Mouse (Mus musculus) adrenal gland, adult 8-10 months (tissue): ENCODE data around the gene Zdhhc8. TPM values are rescaled to one million over a fixed set of nuclear protein-coding genes. Genes with fewer than 3 reads are reported as not detected.
"Not testable (repeated sequence)": the region's sequence is repeated elsewhere in the genome, so short reads cannot be mapped to it uniquely, and the experiment has no call there.

ENCODE experiments used
- DNase-seq: peaks from one replicate; pipeline ENCODE4 v3.0.0; 2022
- microRNA-seq, 2 experiments: library from miRNA; unstranded; fragments of <30 nt; microRNA quantifications; one replicate each; pipeline ENCODE4 v1.2.0; 2022
- total RNA-seq, 4 experiments: library from RNA; stranded (reverse); gene quantifications; 2 replicates each; pipeline ENCODE4 v1.2.4; 2022

The Zdhhc8 gene
- total RNA-seq, 4 experiments from 2014 or later: 20.5 to 33.0 (median 27.2) TPM

DNA sequence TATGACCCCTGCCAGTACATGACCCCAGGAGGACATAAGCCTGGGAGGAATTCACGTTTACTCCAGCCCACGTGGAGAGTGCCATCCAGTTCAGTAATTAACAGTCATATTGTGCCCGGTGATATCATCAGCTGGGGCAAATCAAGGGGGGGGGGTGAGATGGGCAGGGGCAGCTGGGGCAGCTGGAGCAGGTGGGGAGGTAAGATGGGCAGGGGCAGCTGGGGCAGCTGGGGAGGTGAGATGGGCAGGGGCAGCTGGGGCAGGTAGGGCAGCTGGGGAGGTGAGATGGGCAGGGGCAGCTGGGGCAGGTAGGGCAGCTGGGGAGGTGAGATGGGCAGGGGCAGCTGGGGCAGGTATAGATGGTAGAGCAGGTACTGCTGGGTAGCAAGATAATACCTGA, 39.4 kb downstream of the Zdhhc8 start:
- DNase-seq: not testable (repeated sequence)

DNA sequence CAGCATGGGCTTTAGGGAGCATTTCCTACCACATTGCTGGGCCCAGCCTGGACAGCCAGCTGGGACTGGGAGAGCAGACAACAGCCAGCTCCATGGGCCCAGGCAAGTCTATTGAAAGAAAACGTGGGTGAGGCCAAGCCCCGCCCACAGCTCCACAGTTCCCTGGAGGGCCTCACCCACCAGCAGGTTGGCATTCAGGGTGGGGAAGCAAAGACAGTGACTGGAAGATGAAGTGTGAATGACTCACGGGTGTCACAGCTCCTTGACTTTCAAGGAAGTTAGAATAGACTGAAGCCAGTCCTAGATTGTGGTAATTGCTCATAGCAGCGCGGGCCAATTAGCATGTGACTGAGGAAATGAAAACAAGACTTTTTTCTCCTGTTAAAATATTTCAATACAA, 39.9 kb downstream of the Zdhhc8 start:
- DNase-seq: no peak

DNA sequence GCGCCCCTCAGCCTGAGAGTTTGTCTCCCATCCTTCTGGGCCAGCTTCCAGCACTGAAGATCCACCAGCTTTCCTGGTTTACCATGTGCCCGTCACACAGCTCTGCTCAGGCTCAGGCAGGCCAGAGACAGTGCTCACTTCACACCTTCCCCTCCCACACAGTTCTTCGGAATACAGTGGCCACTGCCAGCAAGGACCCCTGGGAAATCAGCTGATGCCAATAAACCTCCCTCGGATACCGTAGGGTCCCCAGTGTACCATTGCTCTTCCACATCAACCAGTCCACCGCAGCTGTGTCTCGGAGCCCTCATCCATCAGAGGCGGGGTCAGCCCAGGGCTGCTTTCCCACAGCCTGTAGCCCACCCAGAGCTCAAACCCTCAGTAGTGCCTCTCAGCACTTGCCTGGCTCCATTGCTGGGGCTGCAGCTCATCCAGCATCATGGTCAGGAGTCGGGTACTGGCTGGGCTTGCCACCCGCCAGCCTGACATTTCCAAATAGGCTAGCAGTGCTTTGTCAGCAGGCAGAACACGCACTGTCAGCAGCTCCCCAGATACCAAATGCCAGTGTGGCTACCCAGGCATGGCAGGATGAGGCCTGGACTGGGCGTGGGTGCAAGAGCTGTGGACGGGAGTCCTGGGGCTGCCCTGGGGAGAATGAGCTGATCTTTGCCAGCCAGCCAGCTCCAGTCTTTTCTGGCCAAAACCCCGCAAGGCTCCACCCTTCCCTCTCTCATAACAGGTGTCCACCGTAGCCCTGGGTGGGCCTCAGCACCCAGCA, 40.5 kb downstream of the Zdhhc8 start:
- no peak for DNase-seq

DNA sequence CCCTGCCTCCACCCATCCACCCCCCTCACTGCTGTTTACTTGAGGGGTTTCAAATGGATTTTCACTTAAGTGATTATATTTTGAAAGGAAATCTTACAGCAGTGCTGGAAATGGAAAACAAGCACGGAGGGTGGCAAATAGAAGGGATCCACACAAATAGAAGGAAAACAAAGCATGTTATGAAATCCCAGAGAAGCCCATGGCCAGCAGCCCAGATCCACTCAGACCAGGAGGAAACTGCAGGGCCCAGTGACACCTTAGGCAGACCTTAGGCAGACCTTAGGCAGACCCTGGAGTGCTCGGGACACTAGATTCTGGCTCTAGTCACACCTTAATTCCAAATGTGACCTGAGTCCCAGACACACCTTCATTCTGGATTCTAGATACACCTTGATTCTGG, 43.9 kb downstream of the Zdhhc8 start:
- no peak for DNase-seq

DNA sequence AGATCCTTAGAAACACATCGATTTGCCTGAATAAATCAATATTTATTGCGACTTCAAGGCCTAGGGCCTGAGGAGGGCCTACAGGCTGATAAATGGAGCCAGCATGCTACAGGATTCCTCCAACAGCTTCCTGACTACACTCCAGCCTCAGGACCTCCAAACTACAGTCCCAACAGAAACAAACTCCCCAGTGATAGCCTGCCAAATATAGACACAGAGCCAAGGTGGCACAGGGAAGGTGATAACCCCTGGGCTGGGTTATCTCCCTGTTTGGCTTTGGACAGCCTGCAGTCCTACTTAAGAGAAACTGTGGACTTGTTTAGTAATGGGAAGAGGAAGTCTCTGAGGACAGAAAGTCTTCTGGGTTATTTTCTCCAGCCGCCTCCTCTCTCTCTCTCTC, 47.7 kb downstream of the Zdhhc8 start:
- DNase-seq: no peak

DNA sequence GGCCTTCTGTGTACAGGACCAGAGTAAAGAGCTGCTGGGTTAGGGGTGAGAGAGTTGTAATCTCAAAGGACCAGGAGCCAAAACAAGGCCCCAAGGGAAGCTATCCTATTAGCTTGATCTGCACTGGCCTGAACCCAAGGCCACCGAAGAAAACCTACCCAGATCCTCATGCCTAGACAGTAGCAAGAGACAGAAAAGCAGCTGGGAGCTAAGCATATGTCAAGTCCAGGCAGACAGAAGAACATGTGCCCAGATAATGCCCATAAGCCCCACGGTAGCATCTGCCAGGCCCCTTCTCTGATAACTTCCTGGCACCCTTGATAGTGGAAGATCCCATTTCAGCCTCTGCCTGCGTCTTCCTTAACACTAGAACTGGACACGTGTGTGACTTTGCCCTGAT, 48.1 kb downstream of the Zdhhc8 start:
- DNase-seq: no peak

DNA sequence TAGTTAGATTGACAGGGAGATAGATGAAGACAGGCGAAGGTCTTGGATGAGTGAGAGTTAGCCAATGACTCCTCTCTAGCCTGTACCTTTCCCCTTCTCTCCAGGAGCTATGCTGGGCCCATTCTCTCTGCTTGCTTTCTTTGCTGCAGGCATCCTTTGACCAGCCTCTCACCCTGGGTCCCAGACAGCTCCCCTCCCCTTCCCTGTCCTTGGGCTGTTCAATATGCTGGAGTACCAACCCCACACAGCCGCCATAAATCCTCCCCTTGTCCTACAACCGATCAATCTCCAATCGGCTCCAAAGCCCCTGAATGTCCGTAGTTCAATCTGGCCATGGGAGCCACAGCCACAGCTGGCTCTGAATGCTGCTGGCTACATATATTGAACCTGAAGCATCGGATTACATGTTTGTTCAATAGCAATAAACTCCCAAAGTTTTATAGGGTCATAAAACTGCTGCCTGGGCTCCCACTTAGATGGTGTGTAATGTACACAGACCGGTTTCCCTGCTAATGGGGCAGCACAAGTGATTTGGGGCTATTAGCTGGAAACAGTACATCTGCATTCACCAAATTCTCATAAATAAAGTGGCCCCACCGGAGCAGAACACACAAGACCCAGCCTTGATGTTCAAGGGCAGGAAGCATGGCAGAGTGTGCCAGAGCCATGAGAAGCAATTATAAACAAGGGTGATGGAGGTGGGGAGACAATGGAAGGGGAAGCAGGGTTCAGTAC, 49.1 kb downstream of the Zdhhc8 start:
- DNase-seq: no peak

DNA sequence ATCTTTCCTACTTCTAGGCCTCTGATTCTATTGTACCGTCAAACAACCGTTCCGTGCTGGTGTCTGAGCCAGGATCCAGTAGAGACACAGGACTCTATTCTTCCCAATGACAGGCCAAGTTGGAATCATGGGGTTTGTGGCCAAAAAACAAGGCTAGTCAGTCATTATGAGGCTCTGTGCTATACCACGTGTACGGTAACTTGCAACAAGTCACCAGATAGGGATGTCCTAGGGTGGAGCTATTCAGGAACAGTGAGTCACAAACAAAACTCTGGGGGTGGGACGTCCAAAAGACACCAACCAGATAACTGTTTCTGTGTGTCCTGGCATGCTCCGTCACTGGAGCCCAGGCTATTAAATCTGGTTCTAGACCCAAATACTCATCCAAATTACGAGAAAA, 52.2 kb downstream of the Zdhhc8 start:
- no peak for DNase-seq

DNA sequence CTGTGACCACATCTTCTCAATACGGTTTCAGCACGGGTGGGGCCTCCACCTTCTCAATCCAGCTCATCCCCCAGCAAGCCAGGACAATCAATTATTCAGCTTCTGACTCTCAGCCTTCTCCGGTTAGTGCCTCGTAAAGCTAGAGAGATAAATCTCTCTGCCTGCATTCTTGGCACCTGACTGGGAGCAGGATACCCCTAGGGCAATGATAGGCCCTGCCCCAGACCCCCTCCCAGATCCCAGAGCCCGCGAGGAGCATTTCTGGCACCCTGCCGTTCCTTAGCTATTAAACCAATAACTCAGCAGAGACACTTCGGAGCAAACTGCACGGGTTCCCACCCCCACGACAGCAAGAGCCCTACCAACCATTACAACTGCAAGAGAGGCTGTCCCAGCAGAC, 53.5 kb downstream of the Zdhhc8 start:
- no peak for DNase-seq

DNA sequence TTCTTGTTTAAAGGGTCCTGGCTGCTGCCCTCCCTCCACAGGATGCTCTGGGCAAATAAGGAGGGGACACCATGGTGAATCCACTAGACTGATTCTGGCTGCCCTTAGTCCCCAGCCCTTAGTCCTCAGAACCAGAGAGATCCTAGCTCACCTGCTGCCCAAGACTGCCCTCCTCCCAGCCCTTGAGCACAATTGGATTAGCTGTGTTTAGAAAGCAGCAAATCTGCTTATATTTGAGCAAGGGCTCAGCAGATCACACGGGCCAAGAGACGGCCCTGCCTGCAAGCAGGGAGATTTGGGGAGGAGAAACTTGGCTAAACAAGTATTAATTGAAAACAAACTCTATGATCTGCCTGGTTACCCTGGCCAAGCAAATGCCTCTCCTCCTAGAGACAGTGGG, 55.3 kb downstream of the Zdhhc8 start:
- DNase-seq: no peak

DNA sequence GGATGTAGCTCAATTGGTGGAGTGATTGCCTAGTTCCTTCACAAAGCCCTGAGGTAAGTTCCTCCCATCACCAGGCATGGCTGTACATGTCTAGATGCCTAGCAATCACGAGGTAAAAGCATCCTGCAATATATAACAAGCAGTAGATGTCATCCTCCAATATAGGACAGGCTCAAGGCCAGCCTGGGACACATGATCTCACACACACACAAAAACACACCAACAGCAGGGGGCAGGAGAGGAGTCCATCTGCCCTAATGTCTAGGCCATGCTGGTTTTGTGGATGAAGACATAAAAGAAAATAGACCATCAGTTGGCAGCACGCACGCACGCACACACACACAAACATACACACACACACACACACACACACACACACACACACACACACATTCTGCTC, 58.2 kb downstream of the Zdhhc8 start:
- no peak for DNase-seq

DNA sequence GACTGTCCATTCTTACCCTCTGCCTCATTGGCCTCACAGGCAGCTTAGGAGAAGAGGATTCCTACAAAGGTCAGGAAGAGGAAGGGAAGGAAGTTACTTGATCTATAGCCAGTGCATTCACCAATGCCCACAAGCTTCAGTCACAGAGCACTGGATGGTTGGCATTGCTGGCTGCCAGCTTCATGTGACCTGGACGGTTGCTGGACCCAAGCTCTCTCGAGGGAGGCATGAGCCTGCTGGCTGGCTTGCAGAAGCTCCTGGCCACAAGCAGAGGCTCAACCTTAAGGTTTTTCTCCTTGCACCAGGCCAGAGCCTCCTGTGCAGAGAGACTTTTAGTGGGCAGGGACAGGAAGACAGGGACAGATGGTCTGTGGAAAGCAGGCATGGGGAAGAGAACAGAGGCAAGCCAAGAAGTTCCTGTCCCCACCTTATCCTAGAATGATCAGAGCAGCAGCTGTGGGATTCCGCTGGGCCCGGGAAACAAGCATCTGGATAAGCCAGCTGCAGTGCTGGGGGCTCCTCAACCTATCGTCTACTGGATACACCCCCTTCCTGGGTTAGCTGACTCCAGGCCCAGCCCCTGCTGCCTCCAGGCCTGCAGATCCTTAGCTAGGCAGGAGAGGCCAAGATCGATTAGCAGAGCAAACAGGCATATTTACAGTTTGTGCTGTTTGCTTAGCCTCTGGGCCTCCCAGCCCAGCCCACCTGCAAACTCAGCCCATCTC, 59.0 kb downstream of the Zdhhc8 start:
- DNase-seq: no peak

DNA sequence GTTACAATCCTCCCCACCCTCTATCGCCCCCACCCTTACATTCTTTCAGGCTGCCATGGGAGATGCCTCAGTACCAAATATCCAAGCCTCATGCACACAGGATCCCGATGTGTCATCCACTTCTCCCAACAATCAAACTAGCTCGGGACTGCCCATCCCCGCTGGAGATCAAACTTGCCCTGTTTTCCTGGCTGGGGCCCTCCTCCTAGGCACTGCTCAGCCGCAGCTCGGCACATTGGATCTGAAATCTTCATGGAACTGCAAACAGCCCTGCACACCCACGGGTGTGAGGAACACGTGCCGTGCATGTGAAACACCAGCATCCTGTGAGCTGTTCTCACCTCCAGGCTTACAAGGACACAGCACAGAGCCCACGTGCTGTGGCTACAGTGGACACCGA, 61.1 kb downstream of the Zdhhc8 start:
- DNase-seq: no peak

DNA sequence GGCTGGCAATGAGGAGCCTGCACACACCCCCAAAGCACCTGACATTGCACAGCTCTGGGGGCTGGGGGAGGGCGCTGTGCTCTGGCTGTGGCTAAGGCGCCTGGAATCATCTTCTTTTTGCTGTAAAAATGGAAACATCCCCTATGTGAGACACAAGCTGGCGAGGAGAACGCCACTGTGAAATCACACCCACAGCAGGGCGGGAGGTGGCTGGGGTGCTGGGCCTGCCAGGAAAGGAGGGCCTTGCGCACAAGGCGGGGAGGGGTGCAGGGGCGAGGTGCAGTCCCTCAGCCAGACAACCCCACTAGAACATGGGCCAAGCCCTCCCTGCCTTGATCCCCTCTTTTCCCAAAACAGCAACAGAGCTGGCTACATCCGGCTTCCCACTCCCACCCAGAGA, 61.7 kb downstream of the Zdhhc8 start:
- no peak for DNase-seq

DNA sequence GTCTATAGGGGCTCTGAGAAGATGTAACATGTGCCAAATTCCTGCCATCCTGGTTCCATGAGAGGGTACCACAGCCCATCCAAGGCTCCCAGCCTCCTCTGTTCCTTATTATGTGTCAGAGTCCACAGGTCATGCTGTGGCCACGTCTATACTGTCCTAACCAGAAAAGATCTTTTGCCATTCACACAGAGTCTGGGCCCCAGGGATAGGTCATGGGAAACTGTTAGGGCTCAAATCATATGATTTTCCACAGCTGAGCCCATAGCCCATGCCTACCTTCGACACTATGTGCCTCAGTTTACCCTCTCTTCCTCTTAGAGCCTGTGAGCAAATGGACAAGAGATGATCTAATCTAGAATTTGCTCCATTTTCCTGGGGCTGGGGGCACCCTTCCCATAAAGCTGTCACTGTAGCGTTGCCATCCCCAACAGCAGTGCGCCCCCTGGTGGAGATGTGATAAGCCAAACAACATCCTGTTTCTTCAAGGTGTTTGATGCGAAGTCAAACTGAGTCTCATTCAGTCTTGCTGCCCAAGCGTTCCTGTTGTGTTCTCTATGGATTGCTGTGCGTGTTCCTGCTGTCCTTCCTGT, 62.6 kb downstream of the Zdhhc8 start:
- DNase-seq: peak; percentile 33

Small RNA genes lying within 50 kb of the gene (microRNA-seq; reads per million reads assigned to microRNA genes)
- 0 to 0.35 reads per million in 2 experiments for gene Gm24572
- gene Mir1306: 58.9 to 112 reads per million in 2 experiments

Other genes with a start within 250 kb of the Zdhhc8 start
- gene Dgcr6, start 182.3 kb downstream of the Zdhhc8 start, total RNA-seq: 10 to 100 TPM; 63.2 to 80.9 (median 74.1) TPM
- gene Prodh, start 144.9 kb downstream of the Zdhhc8 start, total RNA-seq: 10 to 100 TPM; 24.3 to 64.6 (median 44.3) TPM
- gene Rtn4r, start 107.5 kb downstream of the Zdhhc8 start, total RNA-seq: under 1 TPM in 3 of 4 experiments, not detected in 1; 0.14 to 0.30 (median 0.23) TPM
- not detected for gene Ccdc188, start 17.3 kb downstream of the Zdhhc8 start, total RNA-seq
- 10 to 100 TPM; 49.8 to 66.4 (median 59.1) TPM for gene Trmt2a, start 13.5 kb upstream of the Zdhhc8 start, total RNA-seq
- 100 to 1,000 TPM in 3 of 4 experiments, 10 to 100 TPM in 1; 98.7 to 146 (median 114) TPM for gene Ranbp1, start 13.6 kb upstream of the Zdhhc8 start, total RNA-seq
- gene Gm49776, start 23.2 kb upstream of the Zdhhc8 start, total RNA-seq: not detected
- 10 to 100 TPM; 24.4 to 48.7 (median 32.9) TPM for gene Dgcr8, start 54.1 kb upstream of the Zdhhc8 start, total RNA-seq
- gene Tango2, start 113.0 kb upstream of the Zdhhc8 start, total RNA-seq: 10 to 100 TPM; 45.4 to 68.0 (median 52.7) TPM
- gene Arvcf, start 113.0 kb upstream of the Zdhhc8 start, total RNA-seq: 10 to 100 TPM; 25.5 to 67.0 (median 52.7) TPM
- gene Txnrd2, start 191.2 kb upstream of the Zdhhc8 start, total RNA-seq: 100 to 1,000 TPM in 2 of 4 experiments, 10 to 100 TPM in 2; 79.2 to 123 (median 103) TPM
- 100 to 1,000 TPM; 147 to 201 (median 185) TPM for gene Comt, start 191.7 kb upstream of the Zdhhc8 start, total RNA-seq